Mouse (Mus musculus): ENCODE results near the gene Sox5. TPM values are rescaled to one million over a fixed set of nuclear protein-coding genes. Genes with fewer than 3 reads are reported as not detected.

Sox5 gene
- polyA plus RNA-seq, 1 experiment, result 4.6 TPM

DNA sequence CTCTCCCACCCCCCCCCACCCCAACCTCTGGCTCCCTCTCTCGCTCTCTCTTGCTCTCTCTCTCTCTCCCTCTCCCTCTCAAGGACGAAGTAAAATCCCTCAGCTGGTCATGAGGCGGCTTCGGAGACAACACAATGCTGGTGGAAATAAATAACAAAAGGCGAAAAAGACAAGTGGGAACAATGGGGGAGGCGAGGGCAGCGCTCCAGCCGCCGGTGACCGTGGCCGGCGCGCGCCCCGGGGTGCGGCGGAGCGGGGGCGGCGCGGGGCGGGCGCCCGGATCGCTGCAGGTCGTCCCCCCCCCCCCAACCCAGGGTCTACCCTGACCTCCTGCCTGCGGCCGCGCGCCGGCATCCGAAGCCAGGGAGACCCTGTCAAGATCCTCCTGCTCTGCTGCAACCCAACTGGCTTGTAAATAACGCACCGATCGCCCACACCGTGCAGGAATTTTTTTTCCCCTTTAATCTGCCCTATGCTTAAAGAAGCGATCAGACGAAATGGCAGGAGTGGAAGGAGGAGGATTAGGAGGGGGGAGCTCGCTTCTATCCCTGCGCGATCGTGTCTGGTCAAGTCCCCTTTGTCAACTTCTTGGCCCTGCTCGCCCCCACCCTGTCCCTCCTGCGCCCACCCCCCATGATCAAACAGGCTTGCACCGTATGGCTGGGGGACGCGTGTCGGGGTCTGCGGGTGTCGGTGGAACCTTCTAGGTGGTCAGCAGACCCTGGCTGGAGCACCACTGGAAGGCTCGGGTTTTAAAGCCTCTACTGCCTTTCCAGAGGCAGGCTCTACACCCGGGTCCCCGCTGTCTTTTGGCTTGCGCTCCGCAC, 467 bp upstream of the Sox5 start:
- H3K27ac ChIP-seq (replicated peaks; ENCODE audit: low read depth, low read length), result peak overlapping the region; percentile 98
- H3K4me1 ChIP-seq (ENCODE audit: control insufficient read depth, insufficient read depth, insufficient read length, low read length), result 0 out of 2 replicates have a peak, but pooled peaks cover 2% of the 10 kb centered on the region
- peak overlapping the region; percentile 98 for H3K4me3 ChIP-seq (ENCODE audit: insufficient read depth, low read depth, low read length)

DNA sequence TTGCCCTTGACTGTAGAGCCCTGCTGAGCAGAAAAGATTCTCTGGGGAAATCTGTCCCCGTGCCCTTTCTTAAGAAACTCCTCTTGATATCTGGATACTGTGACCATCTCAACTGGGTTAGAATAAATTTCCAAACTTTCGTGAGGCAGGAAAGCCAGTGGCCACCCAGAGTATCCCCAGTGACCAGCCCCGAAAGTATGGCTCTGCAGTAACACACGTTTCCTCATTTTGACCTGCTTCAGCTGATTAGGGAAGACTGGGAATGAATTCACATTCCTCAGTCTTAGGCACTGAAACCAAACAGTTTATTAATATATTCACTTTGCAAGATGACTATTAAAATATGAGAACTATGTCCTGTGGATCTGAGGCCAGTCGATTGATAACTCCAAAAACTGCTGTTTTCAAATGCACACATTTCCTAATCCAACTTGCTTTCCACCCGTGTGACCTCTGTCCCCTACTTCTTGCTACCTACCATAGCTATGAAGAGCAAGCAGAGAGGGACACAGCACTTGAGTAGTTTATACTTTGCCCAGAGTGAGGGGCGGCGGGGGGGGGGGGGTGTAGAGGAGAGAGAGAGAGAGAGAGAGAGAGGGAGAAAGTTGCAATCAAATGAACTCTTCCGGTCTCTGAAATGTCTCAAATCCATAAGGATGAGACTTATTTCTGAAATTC, 1.0 kb downstream of the Sox5 start:
- 0 out of 2 replicates have a peak, but pooled peaks cover 2% of the 10 kb centered on the region for H3K4me1 ChIP-seq (ENCODE audit: control insufficient read depth, insufficient read depth, insufficient read length, low read length)
- H3K27ac ChIP-seq (replicated peaks; ENCODE audit: low read depth, low read length), result peak overlapping the region; percentile 98
- H3K4me3 ChIP-seq (ENCODE audit: insufficient read depth, low read depth, low read length), result peak overlapping the region; percentile 98

DNA sequence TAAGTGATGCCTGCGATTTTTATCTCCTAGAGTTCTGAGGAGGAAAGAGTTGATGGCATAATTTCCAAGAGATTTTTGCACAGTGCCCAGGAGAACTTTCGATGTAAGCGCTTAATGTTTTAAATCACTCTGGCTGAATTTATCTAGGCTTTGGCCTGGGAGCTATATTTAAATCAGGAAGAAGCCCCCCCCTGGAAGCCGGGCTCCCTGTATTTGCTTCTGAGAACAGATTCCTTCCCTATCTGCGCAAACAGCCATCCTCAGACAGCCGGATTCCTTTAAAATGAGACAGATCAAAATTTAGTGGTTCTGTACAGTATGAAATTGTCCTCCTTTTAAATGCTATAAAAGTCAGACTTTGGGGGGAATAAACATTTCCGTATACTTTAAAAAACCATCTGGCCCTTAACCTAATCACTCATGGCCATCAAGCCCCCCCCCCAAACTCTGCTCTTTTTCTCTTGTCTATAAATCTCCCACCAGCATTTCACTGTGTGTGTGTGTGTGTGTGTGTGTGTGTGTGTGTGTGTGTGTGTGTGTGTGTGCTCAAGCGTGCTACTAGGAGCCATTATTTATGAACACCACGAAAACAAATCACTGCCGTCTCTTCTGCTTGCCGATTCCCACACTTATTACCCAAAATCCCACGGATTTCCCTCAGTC, 1.7 kb downstream of the Sox5 start:
- H3K4me3 ChIP-seq (ENCODE audit: insufficient read depth, low read depth, low read length), result peak overlapping the region; percentile 98
- H3K27ac ChIP-seq (replicated peaks; ENCODE audit: low read depth, low read length), result peak overlapping the region; percentile 98
- 0 out of 2 replicates have a peak, but pooled peaks cover 2% of the 10 kb centered on the region for H3K4me1 ChIP-seq (ENCODE audit: control insufficient read depth, insufficient read depth, insufficient read length, low read length)

DNA sequence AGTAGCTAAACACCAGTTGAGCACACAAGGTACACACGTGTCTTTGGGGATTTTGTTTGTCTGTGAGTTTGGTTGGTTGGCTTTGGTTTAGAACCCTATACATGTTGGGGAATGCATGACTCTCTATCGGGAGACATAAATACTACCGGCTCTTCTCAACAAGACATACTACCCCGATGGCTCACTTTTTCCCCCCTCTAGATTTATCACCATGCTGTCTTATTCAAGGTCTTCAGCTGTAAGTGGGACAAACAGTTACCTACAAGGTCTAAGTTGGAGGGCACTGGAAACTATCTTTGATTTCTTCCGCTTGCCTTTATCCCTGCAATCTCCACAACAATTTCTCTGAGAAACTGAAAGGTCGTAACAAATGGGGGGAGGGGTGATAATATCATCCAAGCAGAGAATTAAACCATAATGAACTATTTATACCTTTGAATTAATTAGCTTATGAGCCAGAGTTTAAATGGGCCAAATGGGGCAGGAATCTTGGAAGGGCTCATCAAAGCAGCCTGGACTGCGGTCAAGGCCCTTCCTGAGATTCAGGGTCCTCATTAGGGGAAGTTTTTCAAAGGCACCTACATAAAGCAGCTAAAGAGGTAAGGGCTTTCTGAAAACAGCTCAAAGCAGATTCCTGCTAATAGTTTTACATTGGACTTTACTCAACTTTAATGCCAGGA, 4.3 kb downstream of the Sox5 start:
- Histone ChIP-seq H3K27ac (replicated peaks; ENCODE audit: low read depth, low read length) (no peak overlapping the region), H3K4me3 (ENCODE audit: insufficient read depth, low read depth, low read length) (no peak overlapping the region), H3K4me1 (ENCODE audit: control insufficient read depth, insufficient read depth, insufficient read length, low read length) (0 out of 2 replicates have a peak, but pooled peaks cover 6% of the 10 kb centered on the region)

DNA sequence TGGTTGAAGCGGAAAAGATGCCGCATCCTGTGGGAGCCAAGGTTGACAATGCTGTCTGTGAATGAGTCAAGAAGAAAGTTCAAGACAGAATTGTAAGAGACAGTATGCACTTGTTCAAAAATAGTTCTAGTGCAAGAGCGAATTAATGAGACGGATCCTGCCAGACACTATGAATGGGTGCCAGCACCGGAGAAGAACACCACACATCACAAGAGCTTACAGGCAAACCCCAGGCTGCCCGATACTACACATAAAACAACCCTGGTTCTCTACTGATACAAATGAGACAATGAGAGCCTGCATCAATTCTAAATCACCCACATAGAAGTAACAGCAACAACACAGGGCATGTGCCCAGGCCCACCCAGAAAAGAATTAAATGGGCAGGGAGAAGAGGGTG, 8.0 kb downstream of the Sox5 start:
- no peak overlapping the region for H3K27ac ChIP-seq (replicated peaks; ENCODE audit: low read depth, low read length)
- 0 out of 2 replicates have a peak, but pooled peaks cover 4% of the 10 kb centered on the region for H3K4me1 ChIP-seq (ENCODE audit: control insufficient read depth, insufficient read depth, insufficient read length, low read length)
- H3K4me3 ChIP-seq (ENCODE audit: insufficient read depth, low read depth, low read length), result no peak overlapping the region

DNA sequence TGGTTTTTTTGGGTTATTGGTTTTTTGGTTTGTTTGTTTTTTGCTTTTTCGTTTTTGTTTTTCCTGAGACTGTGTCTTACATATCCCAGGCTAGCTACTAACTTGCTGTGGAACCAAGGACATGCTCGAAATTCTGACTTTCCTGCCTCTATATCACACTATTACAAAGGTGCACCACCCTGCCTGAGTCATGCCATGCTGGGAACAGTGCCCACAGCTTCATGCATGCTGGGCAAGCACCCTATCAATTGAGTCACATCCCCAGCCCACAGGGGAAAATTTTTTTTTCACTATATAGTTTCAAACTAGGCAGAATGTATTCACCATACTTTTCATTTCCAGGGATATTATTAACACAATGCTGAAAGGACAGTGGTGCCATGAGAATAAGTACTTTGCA, 8.8 kb downstream of the Sox5 start:
- no peak overlapping the region for H3K4me3 ChIP-seq (ENCODE audit: insufficient read depth, low read depth, low read length)
- H3K27ac ChIP-seq (replicated peaks; ENCODE audit: low read depth, low read length), result no peak overlapping the region
- 0 out of 2 replicates have a peak, but pooled peaks cover 4% of the 10 kb centered on the region for H3K4me1 ChIP-seq (ENCODE audit: control insufficient read depth, insufficient read depth, insufficient read length, low read length)

DNA sequence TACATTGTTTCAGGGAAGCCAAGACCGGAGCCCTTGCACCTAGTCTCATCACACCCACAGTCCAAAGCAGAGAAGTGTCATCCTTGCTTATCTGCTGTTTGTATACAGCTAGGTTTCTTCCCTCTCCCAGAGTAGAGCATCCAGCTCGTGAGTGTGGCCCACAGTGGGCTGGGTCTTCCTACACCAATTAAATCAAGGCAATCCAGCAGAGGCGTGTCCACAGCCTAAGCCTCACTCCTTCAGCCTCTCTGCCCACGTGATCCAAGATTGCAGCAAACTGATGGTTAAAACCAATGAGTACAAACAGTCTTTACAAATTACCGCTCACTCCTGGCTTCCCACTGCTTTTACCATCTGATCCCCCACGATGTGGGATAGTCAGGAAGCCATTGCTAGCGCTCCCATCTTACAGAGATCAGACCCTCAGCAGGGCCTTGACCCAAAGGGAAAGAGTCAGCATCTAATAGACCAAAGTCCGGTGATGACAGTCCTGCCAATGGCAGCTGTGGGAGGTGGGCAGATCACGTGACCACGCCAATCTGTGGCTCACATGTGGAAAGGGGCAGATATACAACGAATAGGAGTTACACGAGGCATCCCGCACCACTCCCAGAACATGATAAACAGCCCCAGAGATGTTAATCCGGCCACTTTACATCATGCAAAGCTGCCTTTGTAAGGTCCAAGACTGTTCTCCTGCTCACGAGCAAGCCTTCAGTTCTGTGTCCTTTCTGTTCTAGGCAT, 9.4 kb downstream of the Sox5 start:
- 0 out of 2 replicates have a peak, but pooled peaks cover 4% of the 10 kb centered on the region for H3K4me1 ChIP-seq (ENCODE audit: control insufficient read depth, insufficient read depth, insufficient read length, low read length)
- no peak overlapping the region for H3K4me3 ChIP-seq (ENCODE audit: insufficient read depth, low read depth, low read length)
- no peak overlapping the region for H3K27ac ChIP-seq (replicated peaks; ENCODE audit: low read depth, low read length)

DNA sequence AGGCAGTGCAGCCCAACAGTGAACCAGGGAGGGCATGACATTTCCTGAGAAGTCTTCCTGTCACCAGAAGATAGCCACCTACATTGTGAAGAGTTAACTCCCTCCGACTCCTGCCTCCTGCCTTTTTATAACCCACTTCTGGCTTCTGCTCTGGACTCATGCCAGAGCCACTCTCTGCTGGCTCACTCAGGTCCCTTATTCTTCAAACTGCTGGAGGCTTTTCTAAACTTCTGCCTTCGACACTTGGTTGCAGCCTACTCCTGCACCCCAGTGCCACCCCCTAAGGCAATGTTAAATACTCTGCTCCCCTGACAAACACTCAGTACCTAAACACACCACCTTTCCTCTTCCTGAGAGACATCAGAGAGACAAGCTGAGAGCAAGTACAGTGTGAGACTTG, 12.7 kb downstream of the Sox5 start:
- Histone ChIP-seq H3K4me1 (ENCODE audit: control insufficient read depth, insufficient read depth, insufficient read length, low read length) (no peaks in the 10 kb centered on the region), H3K4me3 (ENCODE audit: insufficient read depth, low read depth, low read length) (no peak overlapping the region), H3K27ac (replicated peaks; ENCODE audit: low read depth, low read length) (no peak overlapping the region; the same call in 1 of the 2 replicates)

DNA sequence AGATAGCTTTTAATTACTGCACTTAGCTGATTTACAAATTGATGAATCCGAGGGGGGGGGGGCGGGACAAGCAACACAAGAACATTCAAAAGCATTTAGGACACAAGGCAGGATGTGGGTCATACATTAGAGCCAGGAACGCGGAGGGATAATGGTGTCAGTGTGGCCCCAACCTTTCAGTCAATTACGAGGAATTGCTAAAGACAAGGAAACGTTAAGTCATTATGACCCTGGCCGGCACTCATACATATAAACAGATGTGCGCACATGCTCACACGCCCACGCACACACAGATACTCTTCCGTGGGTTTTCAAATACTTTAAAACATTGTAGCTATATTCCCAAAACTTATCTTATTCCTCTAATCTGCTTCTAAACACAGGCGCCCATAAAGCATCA, 19.9 kb downstream of the Sox5 start:
- no peaks in the 10 kb centered on the region; the same call in 1 of the 2 replicates for H3K4me1 ChIP-seq (ENCODE audit: control insufficient read depth, insufficient read depth, insufficient read length, low read length)
- H3K4me3 ChIP-seq (ENCODE audit: insufficient read depth, low read depth, low read length), result no peak overlapping the region
- no peak overlapping the region for H3K27ac ChIP-seq (replicated peaks; ENCODE audit: low read depth, low read length)

DNA sequence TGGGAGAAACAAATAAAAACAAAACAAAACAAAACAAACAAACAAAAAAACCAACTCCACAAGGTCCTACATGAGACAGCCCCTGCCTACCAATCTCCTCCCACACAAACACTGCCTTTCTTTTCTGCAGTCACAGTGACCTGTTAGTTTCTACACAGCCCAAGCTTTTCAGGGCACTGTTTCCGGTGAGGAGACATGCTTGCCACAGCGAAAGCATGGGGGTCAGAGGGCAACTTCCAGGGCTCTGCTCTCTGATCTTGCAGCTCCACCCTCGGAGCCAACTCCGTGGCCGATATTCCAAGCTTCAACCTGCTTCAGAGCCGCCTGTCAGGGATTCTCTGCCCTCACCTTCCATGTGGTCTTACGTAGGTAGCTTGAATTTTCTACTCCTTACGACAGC, 22.6 kb downstream of the Sox5 start:
- H3K27ac ChIP-seq (replicated peaks; ENCODE audit: low read depth, low read length), result peak overlapping the region; percentile 62
- H3K4me1 ChIP-seq (ENCODE audit: control insufficient read depth, insufficient read depth, insufficient read length, low read length), result peaks cover 6% of the 10 kb centered on the region
- no peak overlapping the region for H3K4me3 ChIP-seq (ENCODE audit: insufficient read depth, low read depth, low read length)

DNA sequence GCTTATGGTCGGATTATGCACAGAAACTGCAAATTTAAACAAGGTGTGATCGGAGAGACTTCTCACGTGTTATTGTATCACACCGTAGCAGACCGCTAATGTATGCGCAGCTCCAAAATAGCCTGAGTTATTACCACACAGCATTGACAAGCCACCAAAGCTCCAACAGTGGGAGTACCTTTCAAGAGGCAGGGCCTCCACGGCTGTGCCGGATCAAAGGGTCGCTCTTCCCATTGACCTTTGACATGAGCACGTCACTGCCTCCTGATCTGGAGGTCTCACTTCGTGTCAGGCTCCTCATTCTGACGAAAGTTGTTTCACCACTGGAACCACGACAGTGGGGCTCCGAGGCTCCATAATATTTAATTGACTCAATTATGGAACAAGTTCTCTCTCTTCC, 24.4 kb downstream of the Sox5 start:
- H3K4me3 ChIP-seq (ENCODE audit: insufficient read depth, low read depth, low read length), result no peak overlapping the region
- H3K27ac ChIP-seq (replicated peaks; ENCODE audit: low read depth, low read length), result no peak overlapping the region
- H3K4me1 ChIP-seq (ENCODE audit: control insufficient read depth, insufficient read depth, insufficient read length, low read length), result peaks cover 6% of the 10 kb centered on the region

DNA sequence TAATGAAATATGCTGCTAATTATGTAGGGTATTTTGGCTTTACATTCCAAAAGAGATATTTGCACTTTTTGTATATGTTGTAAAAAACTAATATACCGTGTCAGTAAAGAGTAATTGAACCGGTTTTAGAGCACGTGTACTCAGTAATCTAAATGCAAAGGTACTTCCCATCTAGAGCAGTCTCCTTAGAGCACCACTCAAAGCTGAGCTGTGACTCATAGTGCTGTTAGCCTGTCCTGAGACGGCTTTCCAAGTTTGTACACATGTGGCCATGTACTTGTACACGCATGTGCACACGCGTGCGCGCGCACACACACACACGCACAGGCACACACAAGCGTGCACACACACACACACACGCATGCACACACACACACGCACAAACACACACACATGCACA, 25.3 kb downstream of the Sox5 start:
- no peak overlapping the region for H3K4me3 ChIP-seq (ENCODE audit: insufficient read depth, low read depth, low read length)
- H3K4me1 ChIP-seq (ENCODE audit: control insufficient read depth, insufficient read depth, insufficient read length, low read length), result peaks cover 6% of the 10 kb centered on the region
- H3K27ac ChIP-seq (replicated peaks; ENCODE audit: low read depth, low read length), result no peak overlapping the region

DNA sequence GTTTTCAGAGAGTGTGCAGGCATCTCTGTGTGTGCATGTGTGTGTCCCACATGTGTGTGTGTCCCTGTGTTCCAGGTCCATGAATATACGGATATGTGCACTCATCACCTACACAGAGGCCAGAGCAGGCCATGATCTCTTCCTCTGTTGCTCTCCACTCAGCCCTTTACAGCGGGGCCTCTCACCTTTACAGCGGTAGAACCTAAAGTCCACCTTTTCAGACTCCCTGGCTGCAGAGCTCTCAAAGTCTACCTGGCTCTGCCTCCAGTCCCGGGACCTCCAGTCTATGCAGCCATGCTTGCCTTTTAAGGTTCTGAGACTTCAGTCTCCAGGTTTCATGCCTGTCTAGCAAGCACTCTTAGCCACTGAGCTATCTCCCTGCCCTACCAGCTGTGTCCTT, 26.5 kb downstream of the Sox5 start:
- Histone ChIP-seq H3K4me3 (ENCODE audit: insufficient read depth, low read depth, low read length) (no peak overlapping the region), H3K4me1 (ENCODE audit: control insufficient read depth, insufficient read depth, insufficient read length, low read length) (peaks cover 10% of the 10 kb centered on the region), H3K27ac (replicated peaks; ENCODE audit: low read depth, low read length) (peak overlapping the region; percentile 75)

DNA sequence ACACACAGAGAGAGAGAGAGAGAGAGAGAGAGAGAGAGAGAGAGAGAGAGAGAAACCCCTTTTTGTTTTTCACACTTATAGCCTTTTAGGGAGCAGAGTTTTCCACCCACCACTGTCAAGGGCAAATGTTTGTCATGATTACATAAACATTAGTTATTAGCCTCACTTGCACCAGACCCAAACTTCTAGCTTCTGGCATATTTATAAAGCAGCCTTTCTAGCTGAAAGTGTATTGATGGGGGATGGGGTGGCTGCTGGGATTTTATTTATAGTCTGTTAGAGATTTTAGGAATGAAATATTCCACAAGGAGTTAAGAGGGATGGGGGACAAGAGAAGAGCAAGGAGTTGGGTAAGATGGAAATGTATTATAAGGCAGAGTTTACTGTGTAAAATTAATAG, 27.4 kb downstream of the Sox5 start:
- H3K4me3 ChIP-seq (ENCODE audit: insufficient read depth, low read depth, low read length), result no peak overlapping the region
- peak overlapping the region; percentile 96 for H3K27ac ChIP-seq (replicated peaks; ENCODE audit: low read depth, low read length)
- H3K4me1 ChIP-seq (ENCODE audit: control insufficient read depth, insufficient read depth, insufficient read length, low read length), result peaks cover 12% of the 10 kb centered on the region
